Mouse (Mus musculus): ENCODE data around the gene Coro2a. TPM values are rescaled to one million over a fixed set of nuclear protein-coding genes. Genes with fewer than 3 reads are reported as not detected.
A peak's percentile ranks its signal among the peaks of the same experiment; 100 is the strongest.
"Not testable (repeated sequence)": the region's sequence is repeated elsewhere in the genome, so short reads cannot be mapped to it uniquely, and the experiment has no call there.

Coro2a gene
- total RNA-seq, 2 experiments from 2014 or later, result 35.6 to 37.6 TPM

DNA sequence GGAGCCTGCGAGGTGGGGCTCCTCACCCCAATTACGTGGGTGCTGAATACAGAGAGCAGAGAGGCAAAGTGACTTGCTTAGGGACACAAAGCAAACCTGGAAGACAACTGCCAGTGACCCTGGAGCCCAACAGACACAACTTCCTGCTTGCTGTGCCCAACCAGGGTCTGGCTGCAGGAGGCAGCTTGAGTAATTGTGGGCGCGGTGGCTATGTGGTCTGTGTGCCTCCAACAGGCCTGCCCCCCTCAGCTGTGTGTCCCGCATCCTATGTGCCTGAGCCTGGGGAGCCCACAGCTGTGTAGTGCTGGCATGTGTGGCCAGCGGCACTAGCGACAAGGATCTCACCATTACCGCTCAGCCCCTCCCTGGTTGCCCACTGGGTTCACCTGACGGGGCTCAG is 12.6 kb upstream of the Coro2a start:
- DNase-seq (ENCODE audit: low spot score in 2 of 2), result no peak

DNA sequence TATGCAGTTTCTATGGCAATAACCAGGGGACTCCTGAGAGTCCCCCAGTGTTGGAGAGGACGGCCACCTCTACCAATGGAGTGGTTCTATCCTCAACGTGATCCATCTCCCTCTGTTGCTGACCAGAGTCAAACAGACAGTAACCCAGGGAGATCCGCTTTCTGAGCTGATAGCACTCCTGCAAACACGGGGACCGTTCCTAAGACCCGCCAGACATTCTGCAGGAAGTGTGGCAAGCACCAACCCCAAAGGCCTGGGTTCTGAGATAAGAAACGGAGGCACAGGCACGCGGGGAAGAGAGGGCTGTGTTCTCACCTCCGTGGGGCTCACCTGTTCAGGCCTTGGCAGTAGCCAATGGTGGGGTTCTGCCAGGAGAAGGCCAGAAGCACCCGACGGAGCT is 11.6 kb upstream of the Coro2a start:
- DNase-seq (ENCODE audit: low spot score in 2 of 2), result no peak

DNA sequence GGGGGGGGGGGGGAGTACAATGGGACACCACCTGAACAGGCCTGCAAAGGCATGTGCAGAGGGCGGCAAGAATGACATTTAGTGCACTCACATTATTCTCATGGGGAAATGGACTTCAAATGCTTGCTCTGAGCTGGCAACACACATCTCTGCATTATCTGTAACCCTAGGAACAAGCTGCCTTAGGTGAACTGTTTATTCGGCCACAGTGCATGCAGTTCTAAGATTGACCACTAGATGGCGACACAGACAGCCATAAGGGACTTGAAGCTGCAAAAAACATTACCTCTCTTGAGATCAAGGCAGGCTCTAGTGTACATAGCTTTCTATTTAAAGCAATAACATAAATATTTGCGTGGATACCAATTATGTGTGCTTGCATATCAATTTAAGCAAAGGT is 9.2 kb upstream of the Coro2a start:
- peak; percentile 93 to 95 for DNase-seq (ENCODE audit: low spot score in 2 of 2)

DNA sequence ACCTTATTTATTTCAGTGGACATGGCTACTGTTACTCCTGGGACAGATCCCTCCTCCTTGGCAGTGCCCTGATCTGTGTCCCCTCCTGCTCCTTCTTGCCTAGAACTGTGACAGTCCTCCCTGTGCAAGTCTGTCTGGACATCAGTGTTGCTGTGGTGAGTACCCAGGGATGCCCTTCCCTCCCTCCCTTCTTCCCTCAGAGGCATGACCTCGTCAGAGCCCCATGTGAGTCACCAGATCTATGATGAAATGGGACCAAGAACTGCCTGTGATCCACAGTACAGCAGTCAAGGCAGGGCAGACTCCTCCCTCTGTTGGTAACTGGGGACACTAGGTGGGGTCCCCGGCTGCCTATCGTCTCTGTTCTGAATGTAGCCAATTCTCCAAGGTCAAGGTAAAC is 5.6 kb upstream of the Coro2a start:
- DNase-seq (ENCODE audit: low spot score in 2 of 2), result no peak

DNA sequence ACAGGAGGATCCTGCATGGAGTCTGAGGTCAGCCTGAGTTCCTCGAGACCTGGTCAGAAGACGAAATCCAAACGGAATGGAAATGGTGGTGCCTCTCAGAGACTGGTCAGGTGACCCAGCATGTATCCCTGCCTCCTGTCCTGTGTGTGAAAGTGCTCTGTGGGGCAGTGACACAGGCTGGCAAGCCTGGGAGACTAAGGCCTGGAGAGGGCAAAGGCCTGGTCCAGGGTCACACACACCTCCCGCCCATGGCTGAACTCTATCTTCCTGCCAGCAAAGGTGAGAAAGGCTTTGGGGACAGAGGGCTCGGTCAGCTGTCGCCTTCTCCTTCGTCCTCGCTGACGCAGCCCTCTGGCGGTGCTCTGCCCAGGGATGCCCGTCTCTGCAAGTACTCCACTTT is 3.4 kb upstream of the Coro2a start:
- no peak for DNase-seq (ENCODE audit: low spot score in 2 of 2)

DNA sequence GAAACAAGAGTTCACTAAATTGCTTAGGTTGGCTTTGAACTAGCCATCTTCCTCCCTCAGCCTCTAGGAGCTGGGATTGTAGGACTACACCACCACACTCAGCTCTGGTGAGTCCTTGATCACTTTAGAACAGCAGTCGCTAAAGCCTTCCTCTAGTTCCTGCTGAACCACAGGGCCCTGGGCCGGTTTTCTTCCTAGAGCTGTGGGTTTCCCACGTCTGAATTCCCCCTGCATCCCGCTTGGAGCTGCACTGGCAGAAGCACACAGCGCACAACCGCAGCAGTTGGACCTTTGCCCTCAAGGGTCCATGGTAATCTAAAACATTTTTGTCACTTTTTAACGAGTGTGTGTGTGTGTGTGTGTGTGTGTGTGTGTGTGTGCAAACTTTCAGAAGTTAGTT is 702 bp upstream of the Coro2a start:
- DNase-seq (ENCODE audit: low spot score in 2 of 2), result no peak

DNA sequence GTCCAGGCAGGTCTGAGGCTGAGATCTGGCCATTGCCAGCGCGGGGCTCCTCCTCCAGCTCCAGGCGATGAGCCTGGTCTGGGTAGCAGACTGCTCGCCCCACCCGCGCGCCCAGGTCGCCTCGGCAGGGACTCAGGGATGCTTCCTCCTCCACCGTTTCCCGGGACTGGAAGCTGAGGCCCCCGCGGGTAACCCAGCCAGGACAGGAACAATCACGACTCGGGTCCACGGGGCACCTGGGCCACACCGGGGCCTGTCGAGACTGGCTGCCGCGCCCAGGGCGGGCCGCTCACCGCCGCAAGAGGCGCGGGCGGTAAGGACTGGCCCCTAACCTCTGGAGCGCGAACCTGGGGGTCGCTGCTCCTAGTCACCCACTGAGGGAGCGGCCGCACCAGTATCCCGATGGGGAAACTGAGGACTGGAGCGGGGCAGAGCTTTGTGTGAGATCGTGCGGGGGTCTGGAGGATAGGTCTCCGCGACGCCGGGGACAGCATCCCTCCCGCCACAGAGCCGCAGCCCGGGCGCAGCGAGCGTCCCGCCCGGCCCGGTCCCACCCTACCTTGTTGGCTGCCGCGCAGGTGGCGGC is 651 bp downstream of the Coro2a start:
- peak; percentile 39 to 55 for DNase-seq (ENCODE audit: low spot score in 2 of 2)

DNA sequence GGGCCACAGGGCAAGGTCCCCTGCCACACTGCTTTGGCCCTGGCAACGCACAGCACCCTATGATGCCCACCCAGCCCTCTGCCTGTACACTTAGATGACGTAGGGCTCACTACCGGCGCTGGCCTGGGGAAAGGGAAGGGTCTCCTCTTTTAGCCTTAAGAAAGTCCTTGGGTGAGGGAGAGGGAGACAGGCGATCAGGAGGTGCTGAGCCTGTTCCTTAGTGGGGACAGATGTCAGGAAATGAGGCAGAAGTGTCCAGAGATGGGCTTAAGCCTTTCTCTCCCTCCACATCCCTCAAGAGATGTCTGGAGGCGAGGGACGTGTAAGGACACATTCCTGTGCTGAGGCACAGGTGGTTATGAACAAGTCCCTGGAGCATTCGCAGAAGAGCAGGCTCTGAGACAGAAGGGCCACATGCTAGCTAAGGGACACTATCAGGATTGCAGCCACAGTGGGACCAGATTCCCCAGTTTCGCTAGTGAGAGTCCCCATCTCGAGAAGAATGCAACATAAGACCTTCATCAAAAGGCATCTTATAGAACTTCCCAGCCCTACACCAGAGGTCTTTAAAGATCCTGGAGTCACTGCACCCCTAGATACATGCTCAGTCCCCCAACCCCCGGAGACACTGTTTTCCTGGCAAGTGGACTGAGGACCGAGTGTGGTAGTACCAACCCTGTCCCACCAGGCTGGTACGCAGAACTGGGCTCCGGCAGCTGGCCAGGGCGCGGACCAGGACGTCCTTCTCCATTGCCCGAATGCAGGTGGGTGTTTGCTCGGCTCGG is 1.3 kb downstream of the Coro2a start:
- no peak for DNase-seq (ENCODE audit: low spot score in 2 of 2)

DNA sequence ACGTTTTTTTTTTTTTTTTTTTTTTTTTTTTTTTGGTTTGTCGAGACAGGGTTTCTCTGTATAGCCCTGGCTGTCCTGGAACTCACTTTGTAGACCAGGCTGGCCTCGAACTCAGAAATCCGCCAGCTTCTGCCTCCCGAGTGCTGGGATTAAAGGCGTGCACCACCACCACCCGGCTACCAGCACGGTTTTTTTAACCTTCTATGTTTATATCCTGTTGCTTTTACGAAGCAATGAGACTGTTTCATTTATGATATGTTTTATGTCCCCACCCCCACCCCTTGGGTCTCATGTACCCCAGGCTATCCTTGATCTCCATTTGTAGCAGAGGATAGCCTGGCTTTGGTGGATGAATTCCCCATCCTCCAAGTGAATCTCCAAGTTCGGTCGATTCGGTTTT is 2.4 kb downstream of the Coro2a start:
- not testable (repeated sequence) for DNase-seq (ENCODE audit: low spot score in 2 of 2)

DNA sequence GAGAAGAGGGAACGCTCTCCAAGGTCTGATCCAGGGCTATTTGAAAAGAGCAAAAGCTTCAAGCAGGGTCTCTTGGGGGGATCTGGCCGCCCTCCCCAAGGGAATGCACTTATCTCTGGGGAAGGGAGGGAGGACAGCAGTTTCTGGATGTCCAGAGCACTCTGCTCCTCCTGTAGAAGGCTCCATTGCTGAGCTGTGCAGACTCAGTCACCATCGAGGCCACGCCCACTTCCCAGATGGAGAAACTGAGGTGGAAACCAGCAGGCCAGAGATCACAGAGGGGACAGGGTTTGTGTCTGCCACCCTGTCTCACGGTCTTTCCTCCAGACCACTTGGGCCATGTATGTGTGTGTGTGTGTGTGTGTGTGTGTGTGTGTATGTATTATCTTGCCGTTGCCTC is 3.0 kb downstream of the Coro2a start:
- DNase-seq (ENCODE audit: low spot score in 2 of 2), result no peak

DNA sequence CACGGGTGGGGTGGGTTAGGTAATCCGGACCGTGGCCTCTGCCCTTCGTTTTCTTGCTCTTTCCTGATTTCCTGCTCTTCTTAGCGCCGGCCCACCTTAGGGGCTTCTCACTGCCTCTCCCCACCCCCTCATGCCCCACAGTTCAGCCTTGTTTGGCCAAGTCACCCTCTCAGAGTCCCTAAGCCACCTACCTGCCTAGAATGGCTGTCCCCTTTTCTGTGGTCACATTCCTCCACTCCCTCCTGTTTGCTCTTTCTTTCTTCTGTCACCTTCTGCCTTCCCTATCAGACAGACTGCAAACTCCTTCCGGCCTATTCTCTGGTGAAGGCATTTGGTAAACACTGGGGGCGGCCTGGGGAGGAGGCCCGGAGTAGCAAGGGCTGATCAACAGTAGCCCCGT is 3.9 kb downstream of the Coro2a start:
- DNase-seq (ENCODE audit: low spot score in 2 of 2), result no peak

DNA sequence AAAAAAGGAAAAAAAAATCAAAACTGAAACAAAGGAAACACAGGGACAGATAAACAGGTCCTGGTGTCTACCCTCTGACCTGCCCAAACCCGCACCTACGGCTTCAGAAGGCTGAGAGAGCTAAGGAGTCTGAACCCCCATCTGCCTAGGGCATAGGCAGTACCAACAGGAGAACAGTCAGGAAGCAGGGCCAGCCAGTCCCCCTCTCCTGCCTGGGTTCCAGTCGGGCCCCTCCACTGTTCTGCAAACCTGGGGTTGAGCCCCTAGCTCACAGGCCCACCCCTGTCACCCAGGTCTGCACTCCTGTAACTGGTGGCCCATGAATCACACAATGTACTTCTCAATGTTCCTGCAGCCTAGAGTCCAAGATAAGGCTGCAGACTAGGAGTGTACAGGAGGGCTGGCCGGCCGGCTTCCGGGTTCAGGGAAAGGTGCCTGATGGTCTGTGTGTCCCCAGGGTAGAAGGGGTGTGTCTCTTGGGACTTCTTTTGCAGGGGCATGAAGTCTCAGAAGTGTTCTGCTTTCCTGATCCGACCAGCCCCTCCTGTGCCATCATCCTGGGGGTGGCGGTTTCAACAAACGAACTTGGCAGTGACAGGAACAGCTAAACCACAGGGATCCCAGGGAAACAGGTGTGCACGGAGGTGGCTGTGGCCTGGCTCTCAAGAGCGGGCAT is 4.6 kb downstream of the Coro2a start:
- no peak for DNase-seq (ENCODE audit: low spot score in 2 of 2)

DNA sequence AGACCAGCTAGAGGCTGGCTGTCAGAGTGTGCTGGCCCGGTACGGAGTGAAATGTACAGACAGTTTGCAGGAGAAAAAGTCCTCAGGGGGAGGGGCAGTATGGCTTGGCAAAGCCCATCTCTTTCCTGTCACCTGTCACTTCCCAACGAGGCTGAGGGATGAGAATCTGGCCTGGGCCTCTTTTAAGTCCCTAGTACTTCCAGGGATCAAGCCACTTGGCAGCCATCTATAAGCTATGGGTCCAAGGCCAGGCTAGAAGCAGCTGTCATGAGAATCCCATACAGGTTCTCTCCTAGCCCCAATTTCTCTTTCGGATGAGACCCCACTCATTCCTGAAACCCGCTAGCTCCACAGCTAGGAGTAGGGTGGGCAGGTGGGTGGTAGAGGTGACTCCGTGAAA is 5.6 kb downstream of the Coro2a start:
- no peak for DNase-seq (ENCODE audit: low spot score in 2 of 2)

DNA sequence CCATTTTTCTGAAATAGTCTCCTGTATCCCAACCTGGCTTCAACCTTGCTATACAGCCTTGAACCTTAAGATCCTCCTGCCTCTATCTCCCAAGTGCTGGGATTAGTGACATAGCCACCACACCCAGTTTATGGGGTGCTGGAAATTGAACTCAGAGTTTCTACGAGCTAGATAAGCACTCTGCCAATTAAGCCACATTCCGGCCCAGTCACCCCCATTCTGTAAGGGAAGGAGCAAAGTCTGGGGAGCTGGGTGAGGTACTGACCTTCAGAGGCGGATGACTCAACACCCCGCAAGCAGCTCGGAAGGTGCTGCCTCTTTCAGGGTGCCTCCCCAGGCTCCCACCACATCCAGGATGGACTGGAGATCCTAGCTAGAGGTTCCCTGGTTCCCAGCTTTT is 7.9 kb downstream of the Coro2a start:
- no peak for DNase-seq (ENCODE audit: low spot score in 2 of 2)

DNA sequence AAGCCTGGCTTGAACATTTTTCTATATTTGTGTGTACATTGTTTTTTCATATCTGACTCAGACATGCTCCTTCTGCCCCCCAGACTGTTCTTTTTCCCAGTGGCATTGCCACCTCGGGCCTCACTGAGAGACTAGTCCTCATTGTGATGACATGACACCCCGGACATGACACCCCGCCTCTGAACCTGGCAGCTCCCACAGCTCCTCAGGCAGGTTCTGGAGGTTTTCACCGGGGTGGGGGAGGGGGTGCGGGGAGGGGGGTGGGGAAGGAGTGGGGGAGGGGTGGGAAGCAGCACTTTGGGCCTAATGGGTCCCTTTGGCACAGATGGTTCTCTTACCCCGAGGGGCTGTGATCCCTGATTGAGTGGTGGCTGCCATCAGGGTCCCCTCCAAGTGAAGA is 8.5 kb downstream of the Coro2a start:
- DNase-seq (ENCODE audit: low spot score in 2 of 2), result no peak

DNA sequence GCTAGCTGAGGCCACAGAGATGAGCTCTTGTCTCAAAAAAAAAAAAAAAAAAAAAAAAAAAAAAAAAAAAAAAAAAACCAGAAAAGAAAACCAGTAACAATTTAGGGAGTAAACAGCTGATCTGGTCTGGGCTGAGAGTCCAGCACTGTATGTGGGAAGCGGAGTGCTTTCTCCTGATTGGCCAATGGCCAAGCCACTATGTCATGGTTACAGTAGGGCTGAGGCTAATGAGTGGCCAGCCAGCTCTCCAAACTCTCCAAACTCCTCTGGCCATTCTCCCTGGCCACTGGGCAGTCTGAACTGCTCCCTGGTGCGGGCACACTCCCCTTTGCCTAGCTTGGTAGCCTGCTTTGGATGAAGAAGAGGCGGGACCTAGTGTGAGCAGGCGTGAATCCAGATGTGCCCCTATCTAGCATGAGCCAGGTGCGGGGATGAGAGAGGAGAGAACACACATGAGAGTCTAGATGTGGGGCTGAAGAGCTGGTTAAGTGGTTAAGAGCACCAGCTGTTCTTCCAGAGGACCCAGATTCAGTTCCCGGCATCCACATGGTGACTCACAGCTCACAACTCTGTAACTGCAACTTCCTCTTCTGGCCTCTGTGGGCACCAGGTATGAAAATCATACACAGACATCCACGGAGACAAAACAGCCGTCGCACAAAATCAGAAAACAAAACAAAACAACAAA is 10.0 kb downstream of the Coro2a start:
- DNase-seq (ENCODE audit: low spot score in 2 of 2), result no peak

DNA sequence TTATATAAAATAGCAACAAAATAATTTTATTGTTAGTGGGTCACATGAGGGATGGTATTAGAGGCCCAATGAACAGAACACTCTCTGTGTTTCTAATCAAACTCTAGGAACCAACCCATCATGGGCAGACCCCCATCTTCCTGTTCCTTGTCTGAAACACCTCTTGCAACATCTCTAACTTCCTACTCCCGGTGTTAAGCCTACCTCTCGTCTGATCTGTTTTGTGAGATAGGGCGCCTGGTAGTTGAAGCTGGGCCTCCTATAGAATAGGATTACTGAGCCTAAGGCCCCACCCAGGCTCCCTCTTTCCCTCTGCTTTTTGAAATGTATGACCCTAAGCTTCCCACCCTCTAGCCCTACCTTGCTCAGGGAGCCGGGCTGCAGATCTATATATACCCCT is 11.2 kb downstream of the Coro2a start:
- DNase-seq (ENCODE audit: low spot score in 2 of 2), result no peak

DNA sequence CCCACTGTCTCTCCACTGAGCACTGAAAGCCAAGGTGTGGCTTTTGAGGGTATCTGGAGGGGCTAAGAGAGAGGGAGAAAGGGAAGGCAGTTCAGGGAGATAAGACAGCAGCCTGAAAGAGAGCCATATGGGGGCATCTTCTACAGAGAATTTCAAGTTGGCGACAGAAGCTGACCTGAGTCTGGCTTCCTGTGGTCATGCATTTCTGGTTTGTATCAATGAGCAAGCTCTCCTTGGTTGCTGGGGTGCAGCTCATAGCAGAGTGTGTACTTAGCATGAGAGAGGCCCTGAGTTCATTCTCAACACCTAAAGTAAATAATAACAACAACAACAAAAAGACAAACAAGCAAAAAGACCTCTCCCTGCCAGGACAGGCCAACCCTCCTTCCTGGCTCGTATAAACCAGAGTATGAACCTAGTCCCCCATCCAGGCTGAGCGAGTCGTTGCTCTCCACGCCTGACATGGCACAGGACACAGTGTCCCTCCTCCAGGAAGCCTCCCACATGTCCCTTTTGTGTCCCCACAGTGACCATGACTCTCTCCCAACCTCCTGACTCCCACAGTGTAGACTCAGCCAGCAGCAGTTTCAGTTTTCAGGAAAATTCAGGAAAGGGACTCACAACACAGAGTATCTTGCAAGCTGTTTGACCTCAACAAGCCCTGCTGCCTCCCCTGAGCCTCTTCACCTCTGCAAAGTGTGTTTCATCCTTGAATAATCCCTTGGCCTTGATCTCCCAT is 11.9 kb downstream of the Coro2a start:
- DNase-seq (ENCODE audit: low spot score in 2 of 2), result no peak

DNA sequence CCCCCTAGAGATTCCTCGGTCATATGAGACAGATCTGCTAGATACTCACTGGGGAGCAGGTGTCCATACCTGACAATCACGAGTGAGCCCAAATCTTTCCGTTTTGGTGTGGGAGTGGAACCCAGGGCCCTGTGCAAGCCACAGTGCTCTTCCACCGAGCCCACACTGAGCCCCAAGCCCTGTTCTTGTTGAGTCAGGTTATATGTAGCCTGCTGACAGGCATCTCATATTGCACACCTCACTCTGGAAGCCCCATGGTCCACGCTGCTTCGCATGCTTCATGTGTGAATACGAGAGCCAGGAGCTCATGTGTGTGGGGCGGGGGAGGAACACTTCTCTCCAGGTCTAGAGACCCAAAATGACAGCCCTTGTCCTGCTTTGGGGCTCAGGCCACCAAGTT is 12.9 kb downstream of the Coro2a start:
- no peak for DNase-seq (ENCODE audit: low spot score in 2 of 2)

DNA sequence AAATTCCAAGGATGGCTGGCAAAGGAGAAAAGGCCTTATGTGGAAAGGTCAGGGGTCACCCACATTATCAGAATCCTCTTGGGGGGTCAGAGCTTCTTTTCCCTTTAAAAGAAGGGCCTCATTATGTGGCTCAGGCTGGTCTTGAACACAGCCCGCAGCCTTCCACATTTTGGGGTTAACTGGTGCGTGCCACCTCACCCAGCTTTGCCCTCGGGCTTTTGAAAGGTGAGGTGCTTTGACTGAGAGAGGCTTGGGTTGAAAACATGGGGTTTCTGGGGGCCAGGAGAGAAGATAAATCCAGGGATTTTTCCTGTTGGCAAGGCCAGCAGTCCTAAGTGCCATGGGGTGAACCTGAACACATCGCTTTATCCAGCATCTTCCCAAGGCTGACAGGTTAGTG is 15.5 kb downstream of the Coro2a start:
- no peak for DNase-seq (ENCODE audit: low spot score in 2 of 2)

DNA sequence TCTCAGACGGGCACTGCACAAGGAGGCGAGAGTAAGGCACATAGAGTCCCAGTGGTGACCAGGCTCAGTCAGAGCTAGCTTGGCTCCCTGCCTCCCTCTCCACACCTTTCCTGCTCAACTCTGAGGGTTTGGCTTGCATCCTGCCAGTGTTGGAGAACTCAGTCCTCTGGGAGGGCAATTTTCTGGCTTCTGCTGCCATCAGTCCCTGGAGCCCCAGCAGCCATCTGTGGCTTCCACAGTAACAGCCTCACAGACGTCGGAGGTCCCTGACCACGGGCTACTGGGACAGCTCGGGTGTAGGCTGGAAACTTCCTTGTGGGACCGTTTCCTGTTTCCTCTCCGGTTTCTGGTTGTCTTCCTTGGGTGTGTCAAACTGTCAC is 16.2 kb downstream of the Coro2a start:
- DNase-seq (ENCODE audit: low spot score in 2 of 2), result no peak

Measured in layer of hippocampus, postnatal 10 days (tissue).